In the genomic region with DNA sequence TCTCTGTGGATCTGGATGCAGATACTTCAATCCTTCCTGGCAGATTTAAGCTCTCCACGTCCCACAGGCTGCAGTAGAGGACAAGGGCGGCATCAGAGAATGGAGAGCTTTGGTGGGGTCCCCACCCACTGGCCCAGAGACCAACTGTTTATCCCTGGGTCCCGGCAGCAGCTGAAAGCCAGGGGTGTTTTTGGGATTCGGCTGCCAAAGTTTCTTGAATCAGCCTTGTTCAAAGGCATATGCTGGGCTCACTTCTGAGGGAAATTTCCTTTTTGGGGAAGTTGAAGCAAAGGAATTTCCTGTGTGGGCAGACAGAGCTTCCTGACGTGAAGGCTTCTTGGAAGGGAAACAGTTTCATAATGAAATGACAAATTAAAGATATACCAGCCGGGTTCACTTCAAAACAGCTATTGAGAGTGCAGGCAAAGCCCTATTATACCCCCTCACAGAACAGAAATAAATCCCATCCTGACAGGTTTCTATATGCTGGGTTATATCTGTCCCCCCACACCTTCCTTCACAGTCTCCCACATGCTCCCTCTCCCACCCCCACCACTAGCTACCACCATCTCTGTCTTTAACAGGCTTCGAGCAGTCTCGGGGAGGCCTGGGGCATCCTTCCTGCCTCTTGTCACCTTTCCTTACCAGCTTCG, we compare ENCODE assay signal across 8 mouse cellular contexts.
DNase-seq lines count a peak whose midpoint lies in the region; ATAC-seq lines count a peak whose summit lies in the region.

No protein-coding gene starts in this region.

- peaks cover 68% of the 10 kb centered on the region for H3K4me1 ChIP-seq in hindbrain, embryonic 13.5 days (replicated peaks)
- H3K4me1 ChIP-seq in hindbrain, embryonic 12.5 days: peaks cover 48% of the 10 kb centered on the region
- peaks cover 54% of the 10 kb centered on the region for H3K4me1 ChIP-seq in embryonic facial prominence, embryonic 12.5 days

- H3K4me3 ChIP-seq in hindbrain, embryonic 13.5 days: no peak overlapping the region
- no peak overlapping the region for H3K4me3 ChIP-seq in hindbrain, embryonic 12.5 days
- no peak overlapping the region for H3K4me3 ChIP-seq in embryonic facial prominence, embryonic 12.5 days
- no peak overlapping the region for H3K4me3 ChIP-seq in macrophage (ENCODE audit: inconsistent target)

- H3K9me3 ChIP-seq in hindbrain, embryonic 13.5 days: no peaks in the 10 kb centered on the region
- H3K9me3 ChIP-seq in hindbrain, embryonic 12.5 days (replicated peaks): no peaks in the 10 kb centered on the region
- H3K9me3 ChIP-seq in embryonic facial prominence, embryonic 12.5 days: no peaks in the 10 kb centered on the region

- intact Hi-C loops in heart, postnatal 14 days (cut with DNase I): loop anchor here (2.0 kb wide), 1 partner anchor 115 kb away; no protein-coding TSS in a partner anchor

- WGBS in hindbrain, embryonic 13.5 days: 71% methylated on average over 9 of the region's 9 CpGs
- 74% methylated on average over 9 of the region's 9 CpGs for WGBS in hindbrain, embryonic 12.5 days
- WGBS in embryonic facial prominence, embryonic 12.5 days: 61% methylated on average over 9 of the region's 9 CpGs
- WGBS in macrophage (ENCODE audit: missing documents): 38% methylated on average over 9 of the region's 9 CpGs

- peak; percentile 51 to 55 for DNase-seq in heart, postnatal 14 days
- DNase-seq in left cerebral cortex, adult 18-20 months (ENCODE audit: low spot score in 2 of 2): peak; percentile 26 to 50
- DNase-seq in cerebellum, postnatal 25 days: no peak
- no peak for DNase-seq in T-cell, adult 2 months (ENCODE audit: low spot score)

- no peak overlapping the region for H3K9ac ChIP-seq in hindbrain, embryonic 13.5 days
- no peak overlapping the region for H3K9ac ChIP-seq in hindbrain, embryonic 12.5 days
- H3K9ac ChIP-seq in embryonic facial prominence, embryonic 12.5 days: no peak overlapping the region

- H3K79me2 ChIP-seq in macrophage (ENCODE audit: inconsistent target): peaks cover 96% of the 10 kb centered on the region

- peak overlapping the region; percentile 48; the same call in 1 of the 2 replicates for H3K27ac ChIP-seq in hindbrain, embryonic 13.5 days
- no peak overlapping the region for H3K27ac ChIP-seq in hindbrain, embryonic 12.5 days
- H3K27ac ChIP-seq in embryonic facial prominence, embryonic 12.5 days: peak overlapping the region; percentile 66
- H3K27ac ChIP-seq in macrophage: peak overlapping the region; percentile 55

- no peak overlapping the region for H3K4me2 ChIP-seq in hindbrain, embryonic 13.5 days
- no peak overlapping the region for H3K4me2 ChIP-seq in hindbrain, embryonic 12.5 days (replicated peaks)
- no peak overlapping the region for H3K4me2 ChIP-seq in embryonic facial prominence, embryonic 12.5 days (replicated peaks)

- no peak for ATAC-seq in hindbrain, embryonic 13.5 days (ENCODE audit: low FRiP score)
- ATAC-seq in hindbrain, embryonic 12.5 days (ENCODE audit: low FRiP score): no peak
- no peak for ATAC-seq in embryonic facial prominence, embryonic 12.5 days (ENCODE audit: insufficient number of reproducible peaks, insufficient read depth, low FRiP score, low TSS enrichment)

- H3K27me3 ChIP-seq in hindbrain, embryonic 13.5 days: no peaks in the 10 kb centered on the region
- H3K27me3 ChIP-seq in hindbrain, embryonic 12.5 days: no peaks in the 10 kb centered on the region
- H3K27me3 ChIP-seq in embryonic facial prominence, embryonic 12.5 days: no peaks in the 10 kb centered on the region

- H3K36me3 ChIP-seq in hindbrain, embryonic 13.5 days: no peaks in the 10 kb centered on the region
- H3K36me3 ChIP-seq in hindbrain, embryonic 12.5 days: no peaks in the 10 kb centered on the region
- H3K36me3 ChIP-seq in embryonic facial prominence, embryonic 12.5 days: no peaks in the 10 kb centered on the region
- 0 out of 2 replicates have a peak, but pooled peaks cover under 1% of the 10 kb centered on the region for H3K36me3 ChIP-seq in macrophage (ENCODE audit: inconsistent target)

Comparison
In these comparisons a context has a peak if more than half of its experiments do, and no peak if none do; other contexts are left out.
1. DNase-seq: peak in heart, postnatal 14 days (2 of 2) and left cerebral cortex, adult 18-20 months (2 of 2); none in cerebellum, postnatal 25 days (0 of 2) and T-cell, adult 2 months (single experiment).